Mouse (Mus musculus) stomach, postnatal 0 days (tissue): ENCODE measurements at regions not wholly inside any gene's neighbourhood (a gene's known extent, or its start where the extent isn't known, plus 50 kb on each side); places are given as distances from the start of the nearest gene placed in this dataset.

Experiments
- CTCF ChIP-seq: IDR thresholded peaks from 2 replicates; pipeline ENCODE4 v1.5.1; 2016; ENCODE audit warnings: antibody characterized with exemption, low read depth, mild to moderate bottlenecking, moderate library complexity
- EP300 ChIP-seq: optimal IDR thresholded peaks from 2 replicates; pipeline ENCODE3; 2016; ENCODE audit warnings: antibody characterized with exemption

GRCm38 (mm10) chr13:33562928-33563327, 78.3 kb downstream of the Serpinb9g start:
- TF ChIP-seq CTCF (no peak), EP300 (no peak)
